Mouse (Mus musculus) heart, embryonic 13.5 days (tissue): ENCODE measurements around the gene Cnih3. TPM values are rescaled to one million over a fixed set of nuclear protein-coding genes. Genes with fewer than 3 reads are reported as not detected.
A peak's percentile ranks its signal among the peaks of the same experiment; 100 is the strongest.

ENCODE experiments used
- ATAC-seq: fragments of 200-750 bp; cut with Nextera tagmentation; 2 replicates; pipeline ENCODE4 v1.8.0; 2017; ENCODE audit warnings: moderate TSS enrichment; ENCODE audit not compliant: insufficient number of reproducible peaks, low FRiP score, low TSS enrichment; ENCODE audit errors: extremely low read depth
- H3K27ac ChIP-seq: fragments of 300-500 bp; sonication (generic); replicated peaks from 2 replicates; pipeline ENCODE4 v1.5.1; 2015; ENCODE audit warnings: moderate library complexity, mild to moderate bottlenecking, inconsistent platforms
- H3K27me3 ChIP-seq: fragments of 300-500 bp; sonication (generic); replicated peaks from 2 replicates; pipeline ENCODE4 v1.6.1; 2015; ENCODE audit warnings: mild to moderate bottlenecking, inconsistent platforms
- H3K36me3 ChIP-seq: fragments of 300-500 bp; sonication (generic); 2 replicates; pipeline ENCODE4 v1.6.1; 2015; ENCODE audit warnings: mild to moderate bottlenecking, inconsistent platforms
- H3K4me1 ChIP-seq: fragments of 300-500 bp; sonication (generic); 2 replicates; pipeline ENCODE4 v1.6.1; 2015; ENCODE audit warnings: inconsistent platforms
- H3K4me2 ChIP-seq: fragments of 300-500 bp; sonication (generic); 2 replicates; pipeline ENCODE4 v1.6.1; 2015; ENCODE audit warnings: inconsistent platforms, mild to moderate bottlenecking, moderate library complexity
- H3K4me3 ChIP-seq: fragments of 300-500 bp; sonication (generic); 2 replicates; pipeline ENCODE4 v1.5.1; 2015; ENCODE audit warnings: moderate library complexity, mild to moderate bottlenecking, inconsistent platforms
- H3K9ac ChIP-seq: fragments of 300-500 bp; sonication (generic); 2 replicates; pipeline ENCODE4 v1.6.1; 2015; ENCODE audit warnings: inconsistent platforms, mild to moderate bottlenecking, moderate library complexity
- H3K9me3 ChIP-seq: fragments of 300-500 bp; sonication (generic); 2 replicates; pipeline ENCODE4 v1.6.1; 2016; ENCODE audit warnings: inconsistent platforms
- WGBS: fragments of 180-500 bp; shearing (Covaris S2); methylation state at CpG from one replicate; pipeline ENCODE4 v1.1.7; 2015; ENCODE audit warnings: mixed read lengths; 5-methylcytosine and 5-hydroxymethylcytosine counted together
- polyA plus RNA-seq: library from polyadenylated mRNA; unstranded; fragments of >200 nt; fragmentation: Nextera tagmentation; extraction: Ambion mirVana; gene quantifications from 2 replicates; pipeline ENCODE4 v1.2.1, GENCODE M21; 2015

Gene Cnih3
- polyA plus RNA-seq, 1 experiment from 2014 or later: 0.39 TPM

GRCm38 (mm10) chr1:181327137-181327536 is 25.3 kb upstream of the Cnih3 start:
- Histone ChIP-seq H3K9ac (no peak overlapping the region), H3K9me3 (no peaks in the 10 kb centered on the region), H3K4me2 (no peak overlapping the region), H3K27me3 (no peaks in the 10 kb centered on the region), H3K4me1 (peaks cover 3% of the 10 kb centered on the region), H3K36me3 (no peaks in the 10 kb centered on the region), H3K27ac (no peak overlapping the region), H3K4me3 (no peak overlapping the region)
- WGBS: 93% methylated on average over 5 of the region's 5 CpGs
- ATAC-seq: no peak

GRCm38 (mm10) chr1:181327636-181328420 is 24.6 kb upstream of the Cnih3 start:
- H3K4me2 ChIP-seq: no peak overlapping the region
- no peak overlapping the region for H3K9ac ChIP-seq
- H3K9me3 ChIP-seq: no peaks in the 10 kb centered on the region
- no peak for ATAC-seq
- peaks cover 10% of the 10 kb centered on the region for H3K4me1 ChIP-seq
- H3K27me3 ChIP-seq: no peaks in the 10 kb centered on the region
- no peak overlapping the region for H3K27ac ChIP-seq
- H3K4me3 ChIP-seq: no peak overlapping the region
- WGBS: 80% methylated on average over 10 of the region's 10 CpGs
- H3K36me3 ChIP-seq: no peaks in the 10 kb centered on the region

- WGBS: 53% methylated on average over 3 of the region's 3 CpGs
- no peak for ATAC-seq
- H3K4me2 ChIP-seq: no peak overlapping the region
- no peaks in the 10 kb centered on the region for H3K9me3 ChIP-seq
- H3K4me1 ChIP-seq: peaks cover 10% of the 10 kb centered on the region
- H3K4me3 ChIP-seq: no peak overlapping the region
- no peaks in the 10 kb centered on the region for H3K36me3 ChIP-seq
- H3K9ac ChIP-seq: no peak overlapping the region
- H3K27ac ChIP-seq: no peak overlapping the region
- H3K27me3 ChIP-seq: no peaks in the 10 kb centered on the region
These were observed 23.3 kb upstream of the Cnih3 start for GRCm38 (mm10) chr1:181329110-181329509.

- H3K4me2 ChIP-seq: no peak overlapping the region
- no peak for ATAC-seq
- no peak overlapping the region for H3K27ac ChIP-seq
- H3K27me3 ChIP-seq: no peaks in the 10 kb centered on the region
- H3K9me3 ChIP-seq: peaks cover 6% of the 10 kb centered on the region; the same call in 1 of the 2 replicates
- no peak overlapping the region for H3K4me3 ChIP-seq
- H3K4me1 ChIP-seq: peaks cover 13% of the 10 kb centered on the region
- WGBS: 30% methylated on average over 2 of the region's 2 CpGs
- no peak overlapping the region for H3K9ac ChIP-seq
- no peaks in the 10 kb centered on the region for H3K36me3 ChIP-seq
These were observed 19.8 kb upstream of the Cnih3 start for GRCm38 (mm10) chr1:181332597-181332996.

GRCm38 (mm10) chr1:181334329-181335018 is 18.0 kb upstream of the Cnih3 start:
- Histone ChIP-seq H3K27me3 (no peaks in the 10 kb centered on the region), H3K4me3 (no peak overlapping the region), H3K36me3 (no peaks in the 10 kb centered on the region), H3K4me2 (peak overlapping the region; percentile 13; the same call in 1 of the 2 replicates), H3K9ac (no peak overlapping the region), H3K4me1 (peaks cover 13% of the 10 kb centered on the region), H3K27ac (no peak overlapping the region), H3K9me3 (peaks cover 6% of the 10 kb centered on the region; the same call in 1 of the 2 replicates)
- 82% methylated on average over 6 of the region's 6 CpGs for WGBS
- peak; percentile 74 for ATAC-seq

DNA sequence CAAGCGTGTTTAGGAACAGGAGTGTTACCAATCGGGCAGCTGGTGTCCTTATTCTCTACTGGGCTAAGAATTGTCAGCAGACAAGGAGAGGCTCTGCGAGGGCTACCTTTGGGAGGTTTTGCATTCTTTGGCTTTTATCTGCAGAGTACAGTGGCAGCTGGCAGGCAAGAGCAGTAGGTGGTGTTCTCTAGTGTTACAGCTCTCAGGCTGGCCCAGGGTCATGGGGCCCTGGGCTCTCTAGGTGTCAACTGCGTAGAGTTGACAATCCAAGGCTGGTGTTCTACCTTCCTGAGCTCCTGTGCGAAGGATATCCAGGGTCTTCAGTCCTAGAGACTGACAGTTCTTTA is 17.4 kb upstream of the Cnih3 start:
- Histone ChIP-seq H3K36me3 (no peaks in the 10 kb centered on the region), H3K9ac (no peak overlapping the region), H3K4me3 (no peak overlapping the region), H3K9me3 (peaks cover 6% of the 10 kb centered on the region; the same call in 1 of the 2 replicates), H3K27ac (no peak overlapping the region), H3K4me1 (peaks cover 13% of the 10 kb centered on the region), H3K27me3 (no peaks in the 10 kb centered on the region), H3K4me2 (peak overlapping the region; percentile 13; the same call in 1 of the 2 replicates)
- 69% methylated on average over 5 of the region's 5 CpGs for WGBS
- ATAC-seq: no peak

- 86% methylated on average over 4 of the region's 4 CpGs for WGBS
- Histone ChIP-seq H3K27ac (no peak overlapping the region), H3K27me3 (no peaks in the 10 kb centered on the region), H3K4me1 (peaks cover 13% of the 10 kb centered on the region), H3K36me3 (no peaks in the 10 kb centered on the region), H3K9ac (no peak overlapping the region), H3K4me3 (no peak overlapping the region), H3K9me3 (peaks cover 6% of the 10 kb centered on the region; the same call in 1 of the 2 replicates), H3K4me2 (0 out of 2 replicates have a peak overlapping the region, but pooled peaks have one; percentile 13)
- ATAC-seq: no peak
These were observed 17.0 kb upstream of the Cnih3 start for GRCm38 (mm10) chr1:181335388-181335787.

GRCm38 (mm10) chr1:181336857-181337256 is 15.6 kb upstream of the Cnih3 start:
- peaks cover 6% of the 10 kb centered on the region; the same call in 1 of the 2 replicates for H3K9me3 ChIP-seq
- WGBS: 81% methylated on average over 6 of the region's 6 CpGs
- no peak for ATAC-seq
- no peak overlapping the region for H3K4me3 ChIP-seq
- H3K27me3 ChIP-seq: no peaks in the 10 kb centered on the region
- H3K27ac ChIP-seq: no peak overlapping the region
- H3K4me1 ChIP-seq: peaks cover 13% of the 10 kb centered on the region
- no peaks in the 10 kb centered on the region for H3K36me3 ChIP-seq
- H3K4me2 ChIP-seq: no peak overlapping the region
- no peak overlapping the region for H3K9ac ChIP-seq

GRCm38 (mm10) chr1:181339106-181339505 is 13.3 kb upstream of the Cnih3 start:
- peaks cover 6% of the 10 kb centered on the region; the same call in 1 of the 2 replicates for H3K9me3 ChIP-seq
- no peak overlapping the region for H3K4me2 ChIP-seq
- H3K4me1 ChIP-seq: peaks cover 4% of the 10 kb centered on the region; the same call in 1 of the 2 replicates
- H3K27ac ChIP-seq: no peak overlapping the region
- H3K4me3 ChIP-seq: no peak overlapping the region
- 87% methylated on average over 6 of the region's 6 CpGs for WGBS
- no peak overlapping the region for H3K9ac ChIP-seq
- H3K36me3 ChIP-seq: no peaks in the 10 kb centered on the region
- no peaks in the 10 kb centered on the region; the same call in 1 of the 2 replicates for H3K27me3 ChIP-seq
- ATAC-seq: no peak

- H3K27ac ChIP-seq: no peak overlapping the region
- H3K9me3 ChIP-seq: no peaks in the 10 kb centered on the region
- H3K4me3 ChIP-seq: no peak overlapping the region
- peaks cover 34% of the 10 kb centered on the region for H3K27me3 ChIP-seq
- ATAC-seq: no peak
- peaks cover 4% of the 10 kb centered on the region; the same call in 1 of the 2 replicates for H3K4me1 ChIP-seq
- WGBS: 20% methylated on average over 15 of the region's 15 CpGs
- H3K9ac ChIP-seq: no peak overlapping the region
- H3K4me2 ChIP-seq: no peak overlapping the region
- no peaks in the 10 kb centered on the region for H3K36me3 ChIP-seq
These were observed 6.9 kb upstream of the Cnih3 start for GRCm38 (mm10) chr1:181345547-181345946.

DNA sequence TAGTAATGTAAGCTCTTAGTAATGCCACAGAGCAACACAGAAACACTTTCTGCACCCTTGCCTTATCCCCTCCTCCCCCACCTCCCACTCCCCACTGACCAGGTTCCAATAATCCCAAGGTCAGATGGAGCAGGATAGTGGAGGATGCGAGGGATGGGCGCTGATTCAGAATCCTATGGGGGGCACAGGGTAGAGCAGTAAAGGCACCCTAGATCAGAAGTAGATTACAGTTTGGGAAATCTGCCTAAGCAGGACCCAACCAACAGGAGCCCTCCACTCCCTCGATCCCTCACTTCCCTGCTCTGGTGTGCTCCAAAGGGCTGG is 423 bp upstream of the Cnih3 start:
- WGBS: 8% methylated on average over 3 of the region's 3 CpGs
- H3K4me1 ChIP-seq: peaks cover 20% of the 10 kb centered on the region
- H3K4me3 ChIP-seq: peak overlapping the region; percentile 63
- H3K27ac ChIP-seq: no peak overlapping the region
- H3K27me3 ChIP-seq: peaks cover 83% of the 10 kb centered on the region
- H3K36me3 ChIP-seq: no peaks in the 10 kb centered on the region
- H3K9ac ChIP-seq: peak overlapping the region; percentile 80
- ATAC-seq: no peak
- peak overlapping the region; percentile 98 for H3K4me2 ChIP-seq
- H3K9me3 ChIP-seq: no peaks in the 10 kb centered on the region
